Mouse (Mus musculus) left cerebral cortex, adult 2 months (tissue): Measurements from ENCODE around the gene Akt3. TPM values are rescaled to one million over a fixed set of nuclear protein-coding genes. Genes with fewer than 3 reads are reported as not detected.

ENCODE experiments used
- DNase-seq, 2 experiments: peaks; one replicate each; pipeline ENCODE4 v3.0.0; 2021 to 2022; ENCODE audit warnings: low spot score in 2 of 2, mixed read lengths in 1 of 2; ENCODE audit errors: extremely low spot score in 1 of 2
- H3K27ac ChIP-seq: fragments of 200-600 bp; 2 replicates; pipeline ENCODE4 v1.8.1; 2022
- H3K4me3 ChIP-seq: fragments of 200-600 bp; 2 replicates; pipeline ENCODE4 v1.8.1; 2022
- CTCF ChIP-seq: fragments of 200-600 bp; IDR thresholded peaks from 2 replicates; pipeline ENCODE4 v1.8.1; 2022; ENCODE audit warnings: antibody characterized with exemption, mild to moderate bottlenecking, moderate library complexity
- intact Hi-C: fragments of 180-260 bp; cut with DNase I; formaldehyde crosslinking; loops from one replicate; pipeline ENCODE4 v1.15.1; 2025
- total RNA-seq, 2 experiments: library from RNA; stranded (reverse); gene quantifications; 2 replicates each; pipeline ENCODE4 v1.2.3; 2021

Akt3 gene
- total RNA-seq, 2 experiments from 2014 or later = 257 to 258 TPM

DNA sequence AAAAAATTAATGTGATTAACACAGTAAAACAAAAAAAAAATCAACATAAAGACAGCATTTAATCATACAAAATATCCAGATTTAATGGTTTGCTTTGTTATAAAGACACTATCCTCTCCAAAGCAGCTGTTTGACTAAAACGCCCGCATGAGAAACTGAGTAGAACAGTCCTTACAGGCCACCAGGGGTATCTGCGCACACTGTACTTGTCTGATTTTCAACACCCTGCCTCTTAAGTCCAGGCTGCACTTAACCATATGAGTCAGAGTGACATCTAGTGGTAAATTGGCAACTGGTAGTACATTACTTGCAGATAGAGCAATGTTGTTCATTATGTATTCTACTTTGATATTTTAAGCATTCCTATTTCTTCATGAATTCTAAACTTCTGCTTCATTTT, 69.3 kb downstream of the Akt3 start:
- intact Hi-C loops = loop anchor here (1.0 to 5.0 kb wide), 3 partner anchors 161 to 311 kb away; no protein-coding TSS in a partner anchor
- Histone ChIP-seq H3K4me3 (no peak overlapping the region), H3K27ac (no peak overlapping the region)
- peak; percentile 79 for TF ChIP-seq CTCF
- no peak for DNase-seq

DNA sequence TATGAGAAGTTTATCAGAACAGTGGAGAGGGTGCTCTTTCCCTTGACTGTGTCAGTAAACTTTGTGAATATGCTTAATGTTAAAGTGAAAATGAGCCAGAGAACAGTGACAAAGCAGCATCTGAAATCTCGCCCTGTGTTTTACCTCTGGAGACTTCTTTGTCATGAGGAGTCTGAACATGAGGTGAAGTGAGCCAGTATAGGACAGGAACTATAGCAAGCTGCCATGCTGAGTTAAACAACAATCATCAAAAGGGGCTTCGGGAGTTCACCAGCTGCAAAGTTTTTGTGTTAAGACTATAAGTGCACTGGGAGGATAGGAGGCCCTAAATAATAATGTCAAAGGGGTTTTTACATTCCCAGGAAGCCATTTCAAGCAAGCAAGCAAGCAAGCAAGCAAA, 71.3 kb downstream of the Akt3 start:
- Histone ChIP-seq H3K27ac (no peak overlapping the region), H3K4me3 (no peak overlapping the region)
- DNase-seq = no peak
- intact Hi-C loops = loop anchor here (5.0 kb wide), 2 partner anchors 159 to 189 kb away; no protein-coding TSS in a partner anchor
- no peak for TF ChIP-seq CTCF

DNA sequence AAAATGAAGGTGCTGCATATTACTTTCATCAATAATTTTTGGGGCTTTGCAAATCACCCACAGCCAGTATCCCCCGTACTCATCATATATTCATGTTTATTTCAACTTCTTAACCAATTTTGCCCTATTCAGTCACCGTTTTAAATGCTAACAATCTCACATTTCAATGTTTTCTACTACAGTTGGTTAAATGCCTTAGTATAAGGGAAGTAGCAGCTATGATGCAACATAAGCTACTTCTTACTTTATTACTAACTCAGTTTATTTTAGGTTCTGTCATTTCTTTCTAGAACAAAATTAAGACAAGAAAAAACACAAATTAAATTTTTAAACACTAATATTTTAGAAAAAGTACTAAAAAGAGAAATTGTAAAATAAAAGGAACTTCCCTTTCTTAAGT, 78.4 kb downstream of the Akt3 start:
- DNase-seq = no peak
- Histone ChIP-seq H3K4me3 (no peak overlapping the region), H3K27ac (no peak overlapping the region)
- TF ChIP-seq CTCF = no peak
- intact Hi-C loops = no loop called here

DNA sequence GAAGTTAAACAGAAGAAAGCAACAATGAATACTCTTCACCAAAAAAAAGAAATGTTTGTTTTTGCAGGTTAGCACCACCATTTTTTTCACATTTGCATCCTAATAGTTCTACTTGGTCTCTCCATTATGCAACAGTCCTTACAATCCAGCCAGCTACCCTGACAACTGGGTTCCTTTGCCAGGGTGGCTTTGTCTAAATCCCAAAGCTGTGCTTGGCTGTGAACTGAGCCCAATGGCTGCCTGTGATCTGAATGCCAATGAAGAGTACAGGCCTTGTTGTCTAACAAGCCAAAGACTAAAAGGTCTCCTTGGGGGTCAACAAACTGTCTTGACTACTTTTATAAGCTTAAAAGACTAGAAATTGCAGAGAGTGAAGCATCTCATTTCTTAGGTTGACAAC, 82.6 kb downstream of the Akt3 start:
- intact Hi-C loops = no loop called here
- no peak overlapping the region for H3K4me3 ChIP-seq
- DNase-seq = peak in 1 of 2 experiments; percentile 45
- no peak overlapping the region; the same call in 1 of the 2 replicates for H3K27ac ChIP-seq
- TF ChIP-seq CTCF = no peak

DNA sequence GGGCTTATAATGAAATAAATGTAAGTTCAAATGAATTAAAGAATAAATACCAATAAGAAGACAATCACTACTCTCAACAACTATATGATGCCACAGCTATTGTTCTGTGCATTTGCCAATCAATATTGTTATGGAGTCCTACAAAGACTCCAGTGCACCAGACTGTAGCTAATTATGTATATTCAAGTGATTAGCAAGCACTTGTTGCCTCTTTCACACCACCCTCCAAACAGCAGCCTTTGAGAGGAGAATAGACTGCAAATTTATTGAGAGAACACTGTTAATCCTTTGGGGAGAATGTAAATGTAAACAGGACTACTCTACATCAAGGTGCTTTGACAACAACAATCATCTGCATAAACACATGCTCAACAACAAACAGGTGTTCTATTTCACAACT, 86.7 kb downstream of the Akt3 start:
- Histone ChIP-seq H3K4me3 (no peak overlapping the region), H3K27ac (no peak overlapping the region)
- intact Hi-C loops = no loop called here
- no peak for TF ChIP-seq CTCF
- DNase-seq = no peak

DNA sequence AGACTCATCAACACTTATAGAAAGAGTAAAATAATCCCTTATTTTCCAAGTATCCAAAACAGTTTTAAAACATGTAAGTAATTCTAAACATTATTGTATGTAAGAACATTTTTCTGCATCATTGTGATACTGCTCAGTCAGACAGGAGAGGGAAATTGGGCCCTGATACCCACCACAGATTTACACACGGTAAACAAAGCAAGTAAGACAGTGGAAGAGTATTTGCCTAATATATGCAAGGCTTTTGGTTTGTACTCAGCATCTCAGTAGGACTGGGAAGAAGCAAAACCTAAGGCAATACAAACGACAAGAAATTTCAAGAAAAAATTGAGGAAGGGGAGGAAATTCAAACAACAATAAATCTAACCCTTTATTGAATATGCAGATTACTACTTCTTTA, 92.2 kb downstream of the Akt3 start:
- no peak overlapping the region for H3K27ac ChIP-seq
- no peak overlapping the region for H3K4me3 ChIP-seq
- no peak for TF ChIP-seq CTCF
- intact Hi-C loops = no loop called here
- DNase-seq = no peak

DNA sequence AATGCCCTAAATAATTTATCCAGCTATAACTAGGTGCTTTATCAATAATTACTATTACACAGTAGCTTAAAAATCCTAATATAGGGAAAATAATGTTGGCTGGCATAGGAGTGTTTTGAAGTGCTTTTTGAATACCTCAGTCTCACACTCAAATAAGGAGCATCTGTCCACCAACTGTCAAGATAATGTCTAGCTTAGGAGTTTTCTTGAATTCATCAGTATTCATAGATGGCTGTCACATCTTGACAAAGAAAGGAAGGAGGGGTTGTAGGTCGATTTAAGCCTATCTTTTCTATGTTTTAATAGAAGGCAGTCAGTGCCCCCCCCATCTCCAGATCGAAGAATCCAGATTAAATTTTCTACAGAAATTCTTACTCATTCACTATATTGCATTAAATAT, 92.7 kb downstream of the Akt3 start:
- no peak for DNase-seq
- no peak for TF ChIP-seq CTCF
- intact Hi-C loops = no loop called here
- Histone ChIP-seq H3K27ac (no peak overlapping the region), H3K4me3 (no peak overlapping the region)

DNA sequence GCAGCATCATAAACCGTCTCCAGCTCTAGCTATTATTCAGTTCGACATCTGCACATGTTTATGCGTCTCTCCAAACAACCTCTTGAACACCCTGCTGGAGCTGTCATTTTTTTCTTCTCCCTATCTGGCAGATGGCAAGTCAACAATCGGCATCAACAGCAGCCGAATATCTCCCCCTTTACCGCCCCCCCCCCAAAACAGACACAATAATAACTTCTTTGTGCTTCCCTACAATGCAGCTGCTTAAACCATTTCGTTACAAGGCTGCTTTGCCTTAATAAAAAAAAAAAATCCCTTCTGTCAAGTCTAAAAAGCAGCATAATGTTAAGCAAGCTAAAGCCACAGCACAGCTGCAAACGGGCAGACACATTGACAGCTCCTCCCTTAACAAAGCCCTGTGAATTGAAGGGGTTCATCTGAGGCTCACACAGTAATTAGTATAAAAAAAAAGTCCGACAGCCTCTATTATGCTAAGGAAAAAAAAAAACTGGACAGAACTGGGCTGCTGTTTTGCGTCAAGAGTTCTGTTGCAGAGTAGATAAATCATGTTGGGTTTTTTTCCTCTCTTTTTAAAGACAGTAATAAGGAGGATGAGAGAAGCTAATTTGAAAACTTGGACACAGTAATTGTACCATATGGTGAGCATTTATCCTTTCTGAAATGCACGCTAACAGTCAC, 107.5 kb downstream of the Akt3 start:
- DNase-seq = no peak
- no peak for TF ChIP-seq CTCF
- Histone ChIP-seq H3K27ac (peak overlapping the region; percentile 81), H3K4me3 (peak overlapping the region; percentile 24)
- intact Hi-C loops = no loop called here

DNA sequence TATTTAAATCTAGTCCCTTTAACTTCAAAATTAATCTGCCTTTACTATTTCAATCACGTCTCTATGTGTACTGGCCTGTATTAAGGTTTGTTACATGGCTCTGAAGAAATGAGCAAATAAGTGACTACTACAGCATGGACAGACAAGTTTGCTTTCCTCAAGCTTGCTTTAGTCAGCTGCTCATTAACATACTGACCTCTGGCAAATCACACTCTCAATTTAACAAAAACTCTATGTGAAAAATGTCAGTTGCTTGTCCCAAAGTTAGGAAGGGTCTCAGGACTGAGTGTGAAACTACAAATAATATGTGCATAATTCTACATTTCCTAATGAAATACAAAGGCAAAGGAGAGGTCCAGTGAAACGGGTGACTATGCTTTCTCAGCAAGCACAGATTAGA, 109.3 kb downstream of the Akt3 start:
- DNase-seq = no peak
- TF ChIP-seq CTCF = no peak
- no peak overlapping the region; the same call in 1 of the 2 replicates for H3K27ac ChIP-seq
- intact Hi-C loops = loop anchor here (10.0 kb wide), 1 partner anchor 214 kb away; no protein-coding TSS in a partner anchor
- no peak overlapping the region for H3K4me3 ChIP-seq

DNA sequence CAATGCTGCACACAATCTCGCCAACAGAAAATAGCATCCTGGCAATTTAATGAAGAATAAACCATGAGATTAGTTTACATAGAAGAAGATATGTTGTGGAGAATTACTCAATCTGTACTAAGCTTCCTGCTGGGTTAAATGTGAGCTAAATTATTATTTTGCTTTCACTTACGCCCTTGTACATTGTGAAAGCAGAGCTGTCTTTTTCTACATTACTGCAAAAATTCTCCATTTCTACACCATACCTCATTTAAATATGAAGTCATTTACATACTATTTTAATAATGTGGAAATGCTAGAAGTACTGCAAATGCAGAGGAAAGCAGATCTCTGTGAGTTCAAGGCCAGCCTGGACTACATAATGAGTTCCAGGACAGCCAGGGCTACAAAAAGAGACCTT, 116.5 kb downstream of the Akt3 start:
- H3K27ac ChIP-seq = peak overlapping the region; percentile 2; the same call in 1 of the 2 replicates
- no peak for DNase-seq
- no peak overlapping the region for H3K4me3 ChIP-seq
- no peak for TF ChIP-seq CTCF
- intact Hi-C loops = loop anchor here (10.0 kb wide), 1 partner anchor 207 kb away; no protein-coding TSS in a partner anchor

DNA sequence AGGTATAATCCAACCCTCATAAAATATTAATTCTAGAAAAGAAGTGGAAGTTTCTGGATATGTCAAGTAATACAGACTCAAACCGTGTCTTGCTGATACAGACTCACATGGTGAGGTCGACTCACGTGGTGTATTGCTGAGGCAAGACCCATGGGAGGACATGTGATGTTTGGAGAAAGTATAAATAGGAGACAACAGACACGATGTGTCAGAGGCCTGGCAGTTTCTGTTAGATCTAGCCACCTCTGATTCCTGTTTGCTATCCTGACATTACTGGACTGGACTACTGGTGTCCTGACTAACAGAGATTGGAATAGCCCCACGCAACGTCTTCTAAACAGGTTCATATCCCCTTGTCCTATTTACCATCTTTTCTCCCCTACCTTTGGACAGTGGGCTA, 118.4 kb downstream of the Akt3 start:
- H3K27ac ChIP-seq = no peak overlapping the region

DNA sequence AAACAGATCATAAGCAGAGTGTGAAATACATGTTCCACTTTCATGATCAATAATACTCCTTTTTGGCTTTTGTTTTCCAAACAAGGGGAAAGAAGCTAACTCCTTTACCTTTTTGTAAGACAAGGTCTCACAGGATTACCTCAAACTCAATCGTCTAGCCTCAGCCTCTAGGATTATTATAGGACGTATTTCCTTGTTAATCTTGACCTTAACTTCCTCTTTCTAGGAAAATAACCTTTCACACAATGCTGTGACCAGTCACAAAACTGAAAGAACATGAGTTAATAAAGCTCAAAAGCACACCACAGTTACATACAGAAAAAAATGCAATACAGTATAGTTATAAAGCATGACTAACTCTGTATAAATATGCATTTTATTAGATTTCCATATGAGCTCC, 126.5 kb downstream of the Akt3 start:
- Histone ChIP-seq H3K27ac (no peak overlapping the region), H3K4me3 (no peak overlapping the region)
- DNase-seq = no peak
- intact Hi-C loops = no loop called here
- TF ChIP-seq CTCF = no peak

More for the DNA sequence above, 118.4 kb downstream of the Akt3 start:
- TF ChIP-seq CTCF = no peak
- no peak overlapping the region for H3K4me3 ChIP-seq
- DNase-seq = no peak
- intact Hi-C loops = loop anchor here (10.0 kb wide), 1 partner anchor 205 kb away; no protein-coding TSS in a partner anchor

DNA sequence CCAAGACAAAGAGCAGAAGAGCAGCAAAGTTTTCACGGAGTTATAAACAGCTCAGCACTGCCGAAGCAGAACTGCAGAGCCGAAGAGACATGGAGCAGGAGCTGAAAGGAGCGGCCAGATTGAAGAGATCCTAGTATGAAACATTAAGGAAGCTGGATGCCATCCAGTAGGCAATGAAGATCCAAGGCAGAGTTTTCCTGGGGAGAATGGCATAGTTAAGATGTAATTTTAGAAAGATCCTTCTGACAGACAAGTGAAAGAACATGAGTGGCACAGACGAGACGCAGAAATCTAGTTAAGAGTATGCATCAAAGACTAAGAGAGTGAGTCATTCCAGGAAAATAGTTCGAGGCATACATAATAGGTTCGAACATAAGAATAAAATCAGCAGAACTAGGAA, 131.3 kb downstream of the Akt3 start:
- H3K4me3 ChIP-seq = no peak overlapping the region
- H3K27ac ChIP-seq = peak overlapping the region; percentile 41; the same call in 1 of the 2 replicates
- no peak for TF ChIP-seq CTCF
- intact Hi-C loops = no loop called here
- no peak for DNase-seq
